Mouse (Mus musculus) R1 (cell line): ENCODE data around the gene Iqcf1.
A peak's percentile ranks its signal among the peaks of the same experiment; 100 is the strongest.
"Not testable (repeated sequence)": the region's sequence is repeated elsewhere in the genome, so short reads cannot be mapped to it uniquely, and the experiment has no call there.

Experiments
- DNase-seq: peaks from one replicate; pipeline ENCODE4 v3.0.0-alpha.2; 2018; ENCODE audit warnings: low read depth, low spot score

Iqcf1 gene

DNA sequence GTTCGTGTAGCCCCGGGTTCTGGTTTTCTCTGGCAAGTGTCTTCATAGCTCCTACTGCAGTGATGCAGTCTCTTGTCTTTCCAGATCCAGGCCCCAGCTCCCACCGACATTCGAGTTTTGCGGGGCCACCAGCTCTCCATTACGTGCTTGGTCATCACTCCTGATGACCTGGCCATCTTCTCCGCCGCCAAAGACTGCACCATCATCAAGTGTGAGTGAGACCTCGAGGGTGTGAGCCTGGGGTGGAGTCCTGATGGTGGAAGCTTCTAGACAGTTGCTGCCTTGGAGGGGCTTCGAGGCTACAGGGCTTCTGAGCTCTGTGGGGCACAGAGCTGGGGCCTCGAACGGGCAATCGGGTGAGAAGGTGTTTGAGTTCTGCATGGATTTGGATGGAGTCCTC lies 18.1 kb upstream of the Iqcf1 start:
- no peak for DNase-seq

DNA sequence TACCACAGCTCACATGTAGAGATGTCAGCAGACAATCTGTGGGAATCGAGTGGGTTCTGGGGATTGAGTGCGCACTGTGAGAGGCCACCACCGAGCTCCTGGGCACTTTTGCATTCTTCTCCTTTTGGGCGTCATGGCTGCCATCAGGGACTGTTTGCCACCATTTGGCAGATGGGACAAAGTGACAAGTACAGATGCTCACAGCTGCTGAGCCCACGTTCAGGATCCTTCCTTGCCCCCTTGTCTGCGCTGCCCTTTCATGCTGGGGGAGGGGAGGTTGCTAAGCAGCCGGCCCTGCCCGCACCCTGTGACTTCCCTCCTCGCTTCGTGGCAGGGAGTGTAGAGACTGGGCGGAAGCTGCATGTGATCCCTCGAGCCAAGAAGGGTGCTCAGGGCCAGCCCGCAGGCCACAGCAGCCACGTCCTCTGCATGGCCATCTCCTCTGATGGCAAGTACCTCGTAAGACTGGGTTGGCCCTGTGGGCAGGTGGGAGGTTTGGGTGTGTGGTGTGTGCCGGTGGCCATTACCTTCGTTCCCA lies 17.1 kb upstream of the Iqcf1 start:
- no peak for DNase-seq

DNA sequence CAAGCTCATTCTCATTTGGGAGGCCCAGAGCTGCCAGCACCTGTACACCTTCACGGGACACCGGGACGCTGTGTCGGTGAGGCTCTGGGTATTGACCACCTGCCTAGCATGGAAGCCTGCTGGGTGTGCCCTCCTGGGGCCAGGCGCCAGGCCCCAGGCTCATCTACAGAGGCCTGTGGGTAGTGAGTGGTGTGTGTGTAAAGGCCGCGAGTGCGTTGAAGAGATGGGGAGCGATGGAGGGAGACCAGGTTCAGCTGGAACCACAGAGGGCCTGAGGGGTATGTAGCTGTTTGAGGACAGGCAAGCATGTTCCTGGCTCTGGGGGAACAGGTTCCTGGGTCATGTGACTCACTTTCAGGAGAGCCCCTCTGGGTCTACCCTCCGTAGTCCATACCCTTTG lies 16.6 kb upstream of the Iqcf1 start:
- no peak for DNase-seq

- DNase-seq, result no peak
Observed at GRCm38 (mm10) chr9:106483606-106484005, 16.2 kb upstream of the Iqcf1 start.

DNA sequence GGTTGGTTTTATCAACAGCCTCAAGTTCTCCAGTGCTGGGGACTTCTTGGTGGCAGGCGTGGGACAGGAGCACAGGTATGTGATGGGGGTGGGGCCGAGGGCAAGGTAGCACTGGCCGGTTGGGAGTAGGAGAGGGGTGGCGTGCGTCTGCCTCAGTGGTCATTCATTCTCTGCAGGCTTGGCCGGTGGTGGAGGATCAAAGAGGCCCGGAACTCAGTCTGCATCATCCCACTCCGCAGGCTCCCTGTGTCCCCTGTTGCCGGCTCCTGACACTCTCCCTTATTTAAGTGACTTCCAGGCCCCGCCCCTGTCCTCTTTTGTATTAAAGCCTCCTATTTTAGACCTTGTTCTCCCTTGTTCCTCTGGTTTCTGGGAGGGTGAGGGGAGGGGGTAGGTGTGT lies 14.7 kb upstream of the Iqcf1 start:
- no peak for DNase-seq

GRCm38 (mm10) chr9:106487602-106488001 lies 12.2 kb upstream of the Iqcf1 start:
- DNase-seq, result not testable (repeated sequence)

DNA sequence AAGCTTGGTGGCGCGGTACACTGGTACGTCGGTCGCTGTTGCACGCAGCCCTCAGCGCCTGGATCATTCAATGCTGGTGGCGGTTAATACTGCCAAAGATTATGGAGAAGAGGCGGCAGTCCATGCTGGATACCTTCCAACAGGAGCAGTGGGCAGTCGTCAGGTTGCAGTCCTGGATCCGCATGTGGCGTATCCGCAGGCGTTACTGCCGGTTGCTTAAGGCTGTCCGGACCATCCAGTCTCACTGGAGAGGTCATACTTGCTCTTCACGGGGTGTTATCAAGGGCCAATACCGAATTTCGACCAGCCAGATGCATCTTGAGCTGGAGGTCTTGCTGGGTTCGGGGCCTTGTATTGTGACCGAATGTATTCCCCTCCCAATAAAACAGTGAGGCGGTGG lies 2.1 kb downstream of the Iqcf1 start:
- no peak for DNase-seq

DNA sequence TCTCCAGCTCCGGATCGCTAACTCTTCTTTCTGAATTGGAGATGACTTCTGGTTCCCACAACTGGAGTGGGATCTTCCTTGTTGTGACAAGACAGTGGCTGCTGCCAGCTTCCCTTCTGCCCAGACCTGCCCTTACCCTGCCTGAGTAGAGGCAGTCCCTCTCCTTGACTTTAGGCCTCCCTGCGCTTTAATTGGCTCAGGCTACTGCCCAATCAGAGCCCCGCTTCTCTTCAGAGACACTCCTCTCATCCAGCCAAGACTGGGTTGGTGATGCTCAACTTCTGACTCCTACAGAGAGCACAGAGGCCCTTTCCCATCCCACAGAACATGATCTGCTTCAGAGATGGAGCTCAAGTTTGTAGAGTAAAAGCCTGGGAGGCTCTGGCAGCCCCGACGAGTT lies 4.5 kb downstream of the Iqcf1 start:
- DNase-seq, result peak; percentile 61

GRCm38 (mm10) chr9:106509356-106509755 lies 9.6 kb downstream of the Iqcf1 start:
- no peak for DNase-seq

- DNase-seq, result no peak
Observed at GRCm38 (mm10) chr9:106512729-106513450, 13.1 kb downstream of the Iqcf1 start.

GRCm38 (mm10) chr9:106513566-106513965 lies 13.8 kb downstream of the Iqcf1 start:
- no peak for DNase-seq

DNA sequence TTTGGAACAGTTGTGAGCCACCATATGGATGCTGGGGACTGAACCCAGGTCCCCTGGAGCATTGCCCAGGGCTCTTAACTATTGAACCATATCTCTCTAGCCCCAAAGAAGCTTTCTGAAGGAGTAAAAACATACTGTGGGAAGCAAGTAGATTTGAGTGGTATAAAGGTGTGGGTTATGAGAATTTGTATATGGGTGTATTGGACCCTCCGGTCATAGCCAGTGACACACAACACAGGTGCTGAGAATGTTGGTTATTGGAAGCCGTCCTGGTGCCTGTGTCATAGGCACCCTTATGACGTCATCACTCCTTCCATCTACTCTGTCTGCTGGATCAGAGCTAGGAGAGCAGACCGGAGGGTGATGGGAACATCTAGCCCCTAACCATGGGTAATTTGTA lies 14.5 kb downstream of the Iqcf1 start, which contains the start of gene Iqcf5:
TSS of gene Iqcf5 (plus strand) at position 301 of the 400 bp plus-strand sequence.
- no peak for DNase-seq

GRCm38 (mm10) chr9:106519433-106519832 lies 19.7 kb downstream of the Iqcf1 start:
- no peak for DNase-seq

GRCm38 (mm10) chr9:106519909-106520308 lies 20.1 kb downstream of the Iqcf1 start:
- DNase-seq, result no peak

GRCm38 (mm10) chr9:106531833-106532232 lies 32.1 kb downstream of the Iqcf1 start:
- DNase-seq, result peak; percentile 78

- DNase-seq, result peak; percentile 70
Observed at GRCm38 (mm10) chr9:106534296-106534695, 34.5 kb downstream of the Iqcf1 start.

GRCm38 (mm10) chr9:106534975-106535374 lies 35.2 kb downstream of the Iqcf1 start:
- DNase-seq, result no peak
